Mouse (Mus musculus): ENCODE data around the gene Gm5797. TPM values are rescaled to one million over a fixed set of nuclear protein-coding genes. Genes with fewer than 3 reads are reported as not detected.
"Not testable (repeated sequence)": the region's sequence is repeated elsewhere in the genome, so short reads cannot be mapped to it uniquely, and the experiment has no call there.

Gene Gm5797
- polyA plus RNA-seq (2015; fragmentation: Nextera tagmentation; extraction: Ambion mirVana) = not detected in 2 replicates

DNA sequence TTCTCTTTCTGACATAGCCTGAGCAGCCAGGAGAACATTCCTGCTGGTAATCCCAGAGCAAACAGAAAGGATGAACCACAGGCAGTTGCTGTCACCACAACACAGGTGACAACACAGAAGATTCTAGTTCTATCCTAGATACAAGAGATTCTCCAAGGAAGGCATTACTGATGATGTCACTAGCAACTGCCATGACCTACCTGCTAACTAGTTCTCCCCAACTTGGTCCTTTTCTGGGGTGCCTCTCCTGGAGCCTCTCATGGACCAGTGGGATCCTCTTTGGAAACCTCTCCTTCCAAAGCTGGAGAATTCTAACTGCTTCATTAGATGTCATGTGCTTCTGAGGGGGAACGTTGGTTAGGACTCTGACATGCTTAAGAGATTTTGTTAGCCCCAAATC lies at the start of gene Gm5797:
Gene Gm5797 (minus strand): TSS at position 101 of the 400 bp plus-strand sequence.
- ATAC-seq; H3K27ac ChIP-seq (ENCODE audit: low read depth, low read length); H3K4me2 ChIP-seq (replicated peaks; ENCODE audit: low read depth); H3K9me3 ChIP-seq (ENCODE audit: control insufficient read depth); H3K4me3 ChIP-seq (ENCODE audit: low read depth, low read length); H3K36me3 ChIP-seq (ENCODE audit: control insufficient read depth, insufficient read depth); H3K27me3 ChIP-seq (replicated peaks; ENCODE audit: control insufficient read depth, insufficient read depth, low read length); H3K4me1 ChIP-seq (replicated peaks; ENCODE audit: control insufficient read depth, insufficient read depth, low read length); H3K9ac ChIP-seq (ENCODE audit: low read depth, low read length): not testable (repeated sequence)
- no CpG with 5 or more reads among the region's 1 CpGs for WGBS

DNA sequence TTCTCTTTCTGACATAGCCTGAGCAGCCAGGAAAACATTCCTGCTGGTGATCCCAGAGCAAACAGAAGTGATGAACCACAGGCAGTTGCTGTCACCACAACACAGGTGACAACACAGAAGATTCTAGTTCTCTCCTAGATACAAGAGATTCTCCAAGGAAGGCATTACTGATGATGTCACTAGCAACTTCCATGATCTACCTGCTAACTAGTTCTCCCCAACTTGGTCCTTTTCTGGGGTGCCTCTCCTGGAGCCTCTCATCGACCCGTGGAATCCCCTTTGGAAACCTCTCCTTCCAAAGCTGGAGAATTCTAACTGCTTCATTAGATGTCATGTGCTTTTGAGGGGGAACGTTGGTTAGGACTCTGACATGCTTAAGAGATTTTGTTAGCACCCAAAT lies 32.8 kb upstream of the Gm5797 start, which contains the start of gene Gm8374:
Gene Gm8374 (minus strand): TSS at position 101 of the 400 bp plus-strand sequence.
- not testable (repeated sequence) for H3K9me3 ChIP-seq (ENCODE audit: control insufficient read depth); H3K4me2 ChIP-seq (replicated peaks; ENCODE audit: low read depth); ATAC-seq

DNA sequence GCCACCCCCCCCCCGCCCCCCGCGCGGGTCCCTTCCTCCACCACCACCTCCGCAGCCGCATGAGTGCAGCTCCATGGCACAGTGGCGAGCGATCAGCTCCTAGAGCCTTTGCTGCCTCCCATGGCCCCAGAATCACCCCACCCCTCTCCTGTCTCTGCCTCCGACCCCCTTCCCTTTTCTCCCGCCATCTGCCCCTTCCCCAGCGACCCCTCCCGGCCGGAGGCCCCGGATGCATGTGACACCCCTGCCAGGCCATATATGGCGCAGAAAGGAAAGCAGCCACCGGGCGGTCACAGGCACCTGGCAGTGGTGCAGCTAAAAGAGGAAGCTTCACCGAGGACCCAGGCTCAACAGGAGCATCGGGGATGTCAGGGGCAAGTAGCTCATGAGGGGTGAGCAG lies 17.1 kb downstream of the Gm5797 start:
- H3K27me3 ChIP-seq (replicated peaks; ENCODE audit: control insufficient read depth, insufficient read depth, low read length); ATAC-seq; H3K36me3 ChIP-seq (ENCODE audit: control insufficient read depth, insufficient read depth); H3K9ac ChIP-seq (ENCODE audit: low read depth, low read length); H3K27ac ChIP-seq (ENCODE audit: low read depth, low read length); H3K4me1 ChIP-seq (replicated peaks; ENCODE audit: control insufficient read depth, insufficient read depth, low read length); H3K9me3 ChIP-seq (ENCODE audit: control insufficient read depth): not testable (repeated sequence)
- Histone ChIP-seq H3K4me3 (ENCODE audit: low read depth, low read length) (peak overlapping the region; percentile 38), H3K4me2 (replicated peaks; ENCODE audit: low read depth) (peak overlapping the region; percentile 62)
- 1% methylated on average over 12 of the region's 19 CpGs for WGBS

More for the DNA sequence above, 32.8 kb upstream of the Gm5797 start, which contains the start of gene Gm8374:
- H3K27me3 ChIP-seq (replicated peaks; ENCODE audit: control insufficient read depth, insufficient read depth, low read length); H3K27ac ChIP-seq (ENCODE audit: low read depth, low read length); H3K4me3 ChIP-seq (ENCODE audit: low read depth, low read length); H3K9ac ChIP-seq (ENCODE audit: low read depth, low read length); H3K4me1 ChIP-seq (replicated peaks; ENCODE audit: control insufficient read depth, insufficient read depth, low read length); H3K36me3 ChIP-seq (ENCODE audit: control insufficient read depth, insufficient read depth): not testable (repeated sequence)
- 81% methylated on average over 3 of the region's 3 CpGs for WGBS

DNA sequence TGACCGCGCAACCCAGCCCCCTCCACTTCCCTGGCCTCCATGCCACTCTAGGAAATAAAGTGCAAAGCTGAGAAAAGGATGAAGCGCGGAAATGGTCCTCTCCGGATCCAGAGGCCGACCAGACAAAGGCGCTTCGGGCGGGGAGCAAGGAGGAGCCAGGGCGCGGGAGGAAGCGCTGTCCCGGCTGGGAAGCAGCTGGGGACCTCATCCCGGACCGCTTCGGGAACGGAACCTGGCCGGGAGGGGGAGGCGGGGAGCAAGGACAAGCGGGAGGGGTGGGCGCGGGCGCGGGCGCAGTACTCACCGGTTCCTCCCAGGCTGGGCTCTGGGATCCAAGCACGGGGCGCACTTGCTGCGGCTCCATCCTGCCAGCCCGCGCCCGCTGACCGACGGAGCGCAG lies 17.5 kb downstream of the Gm5797 start, which contains the start of gene Gm3739:
Gene Gm3739 (minus strand): TSS at position 389 of the 400 bp plus-strand sequence.
- not testable (repeated sequence) for H3K9ac ChIP-seq (ENCODE audit: low read depth, low read length); H3K9me3 ChIP-seq (ENCODE audit: control insufficient read depth); H3K36me3 ChIP-seq (ENCODE audit: control insufficient read depth, insufficient read depth); ATAC-seq; H3K27me3 ChIP-seq (replicated peaks; ENCODE audit: control insufficient read depth, insufficient read depth, low read length); H3K27ac ChIP-seq (ENCODE audit: low read depth, low read length); H3K4me1 ChIP-seq (replicated peaks; ENCODE audit: control insufficient read depth, insufficient read depth, low read length)
- 0% methylated on average over 7 of the region's 35 CpGs for WGBS
- H3K4me2 ChIP-seq (replicated peaks; ENCODE audit: low read depth) = peak within 1 kb of the TSS; percentile 62
- H3K4me3 ChIP-seq (ENCODE audit: low read depth, low read length) = peak within 1 kb of the TSS; percentile 38

Other genes with a start within 250 kb of the Gm5797 start
- 0.30 and 0.44 TPM in 2 replicates for gene Gm3696, start 231.8 kb downstream of the Gm5797 start, polyA plus RNA-seq (2015; fragmentation: Nextera tagmentation; extraction: Ambion mirVana)
- gene Gm6676, start 207.0 kb downstream of the Gm5797 start, polyA plus RNA-seq (2015; fragmentation: Nextera tagmentation; extraction: Ambion mirVana) = not detected in 2 replicates
- gene Gm3512, start 157.9 kb downstream of the Gm5797 start, polyA plus RNA-seq (2015; fragmentation: Nextera tagmentation; extraction: Ambion mirVana) = 0.78 and 0.99 TPM in 2 replicates
- not detected in 2 replicates for gene Gm16434, start 137.9 kb downstream of the Gm5797 start, polyA plus RNA-seq (2015; fragmentation: Nextera tagmentation; extraction: Ambion mirVana)
- not detected in 2 replicates for gene Gm3727, start 67.7 kb downstream of the Gm5797 start, polyA plus RNA-seq (2015; fragmentation: Nextera tagmentation; extraction: Ambion mirVana)
- 0.24 and 0.27 TPM in 2 replicates for gene Gm3739, start 17.3 kb downstream of the Gm5797 start, polyA plus RNA-seq (2015; fragmentation: Nextera tagmentation; extraction: Ambion mirVana)
- gene Gm8374, start 32.7 kb upstream of the Gm5797 start, polyA plus RNA-seq (2015; fragmentation: Nextera tagmentation; extraction: Ambion mirVana) = not detected in 2 replicates
- 0.14 TPM in 1 of 2 replicates, not detected in the other for gene Gm3755, start 118.5 kb upstream of the Gm5797 start, polyA plus RNA-seq (2015; fragmentation: Nextera tagmentation; extraction: Ambion mirVana)
- 0.08 TPM in 1 of 2 replicates, not detected in the other for gene Gm3752, start 151.4 kb upstream of the Gm5797 start, polyA plus RNA-seq (2015; fragmentation: Nextera tagmentation; extraction: Ambion mirVana)
- 0.13 and 0.27 TPM in 2 replicates for gene Gm3558, start 236.2 kb upstream of the Gm5797 start, polyA plus RNA-seq (2015; fragmentation: Nextera tagmentation; extraction: Ambion mirVana)

All from intestine, postnatal 0 days (tissue).